Mouse (Mus musculus): Measurements from ENCODE around the gene Bco2.

Gene Bco2

GRCm38 (mm10) chr9:50561145-50561917 is 6.3 kb upstream of the Bco2 start, which contains the start of gene Tex12:
TSS of gene Tex12 (minus strand) at chr9:50561325.
- in situ Hi-C loops (cut with MboI): no loop called here

- in situ Hi-C loops (cut with MboI): no loop called here
Measured at GRCm38 (mm10) chr9:50554241-50555093, 514 bp downstream of the Bco2 start, which contains the start of gene Il18. TSS of gene Il18 (plus strand) at chr9:50554827.

GRCm38 (mm10) chr9:50553547-50553946 is 1.4 kb downstream of the Bco2 start:
- in situ Hi-C loops (cut with MboI): no loop called here

- in situ Hi-C loops (cut with MboI): no loop called here
Measured at GRCm38 (mm10) chr9:50552206-50552605, 2.8 kb downstream of the Bco2 start.

- in situ Hi-C loops (cut with MboI): no loop called here
Measured at GRCm38 (mm10) chr9:50548936-50549335, 6.0 kb downstream of the Bco2 start.

- in situ Hi-C loops (cut with MboI): no loop called here
Measured at GRCm38 (mm10) chr9:50547859-50548478, 7.0 kb downstream of the Bco2 start.

- in situ Hi-C loops (cut with MboI): no loop called here
Measured at GRCm38 (mm10) chr9:50542401-50542800, 12.6 kb downstream of the Bco2 start.

GRCm38 (mm10) chr9:50540170-50540569 is 14.8 kb downstream of the Bco2 start:
- in situ Hi-C loops (cut with MboI): no loop called here

GRCm38 (mm10) chr9:50537295-50537694 is 17.7 kb downstream of the Bco2 start:
- in situ Hi-C loops (cut with MboI): no loop called here

- in situ Hi-C loops (cut with MboI): no loop called here
Measured at GRCm38 (mm10) chr9:50536603-50537135, 18.3 kb downstream of the Bco2 start.

GRCm38 (mm10) chr9:50535930-50536329 is 19.1 kb downstream of the Bco2 start:
- in situ Hi-C loops (cut with MboI): no loop called here

- in situ Hi-C loops (cut with MboI): no loop called here
Measured at GRCm38 (mm10) chr9:50533791-50534190, 21.2 kb downstream of the Bco2 start.

GRCm38 (mm10) chr9:50533328-50533727 is 21.7 kb downstream of the Bco2 start:
- in situ Hi-C loops (cut with MboI): no loop called here

GRCm38 (mm10) chr9:50530890-50531289 is 24.1 kb downstream of the Bco2 start:
- in situ Hi-C loops (cut with MboI): no loop called here

GRCm38 (mm10) chr9:50528293-50528892 is 26.6 kb downstream of the Bco2 start, which contains the start of gene Pts:
TSS of gene Pts (minus strand) at chr9:50528724.
- in situ Hi-C loops (cut with MboI): loop anchor here (5.0 kb wide), 1 partner anchor 69 kb away; no protein-coding TSS in a partner anchor

- in situ Hi-C loops (cut with MboI): loop anchor here (5.0 kb wide), 1 partner anchor 69 kb away; no protein-coding TSS in a partner anchor
Measured at GRCm38 (mm10) chr9:50527860-50528259, 27.1 kb downstream of the Bco2 start.

GRCm38 (mm10) chr9:50525585-50525984 is 29.4 kb downstream of the Bco2 start:
- in situ Hi-C loops (cut with MboI): loop anchor here (5.0 kb wide), 1 partner anchor 72 kb away; no protein-coding TSS in a partner anchor

GRCm38 (mm10) chr9:50524936-50525335 is 30.0 kb downstream of the Bco2 start:
- in situ Hi-C loops (cut with MboI): loop anchor here (5.0 kb wide), 1 partner anchor 72 kb away; no protein-coding TSS in a partner anchor

GRCm38 (mm10) chr9:50522574-50522973 is 32.4 kb downstream of the Bco2 start:
- in situ Hi-C loops (cut with MboI): no loop called here

- in situ Hi-C loops (cut with MboI): no loop called here
Measured at GRCm38 (mm10) chr9:50521562-50521961, 33.4 kb downstream of the Bco2 start.

- in situ Hi-C loops (cut with MboI): no loop called here
Measured at GRCm38 (mm10) chr9:50520748-50521147, 34.2 kb downstream of the Bco2 start.
